Mouse (Mus musculus) embryo, embryonic 11 days (tissue): ENCODE results near the gene Vmn1r185.
"Not testable (repeated sequence)": the region's sequence is repeated elsewhere in the genome, so short reads cannot be mapped to it uniquely, and the experiment has no call there.

ENCODE experiments used
- DNase-seq: peaks from one replicate; pipeline ENCODE4 v3.0.0-alpha.2; 2015

Vmn1r185 gene

GRCm38 (mm10) chr7:26618364-26618763 lies at the start of gene Vmn1r185:
Gene Vmn1r185, minus strand, starts transcription at chr7:26618464.
- not testable (repeated sequence) for DNase-seq

GRCm38 (mm10) chr7:26667466-26667865 lies 49.2 kb upstream of the Vmn1r185 start:
- not testable (repeated sequence) for DNase-seq

- no peak for DNase-seq
Observed at GRCm38 (mm10) chr7:26666011-26666410, 47.7 kb upstream of the Vmn1r185 start.

GRCm38 (mm10) chr7:26589774-26590173 lies 28.5 kb downstream of the Vmn1r185 start:
- no peak for DNase-seq

GRCm38 (mm10) chr7:26589077-26589476 lies 29.2 kb downstream of the Vmn1r185 start:
- DNase-seq, result no peak
